Mouse (Mus musculus) heart, adult 2 months (tissue): ENCODE measurements around the gene Bbs5.

Experiments used
- CTCF ChIP-seq: fragments of 200-600 bp; IDR thresholded peaks from 2 replicates; pipeline ENCODE4 v1.8.1; 2022; ENCODE audit warnings: antibody characterized with exemption, mild to moderate bottlenecking, moderate library complexity
- EP300 ChIP-seq: fragments of 200-500 bp; IDR thresholded peaks from 2 replicates; pipeline ENCODE4 v1.6.1; 2011; ENCODE audit warnings: low read depth, low read length, control low read depth; ENCODE audit not compliant: insufficient read depth
- POLR2A ChIP-seq: fragments of 200-500 bp; IDR thresholded peaks from 2 replicates; pipeline ENCODE4 v1.6.1; 2011; ENCODE audit warnings: mild to moderate bottlenecking, low read depth, low read length, control low read depth; ENCODE audit not compliant: insufficient read depth

DNA sequence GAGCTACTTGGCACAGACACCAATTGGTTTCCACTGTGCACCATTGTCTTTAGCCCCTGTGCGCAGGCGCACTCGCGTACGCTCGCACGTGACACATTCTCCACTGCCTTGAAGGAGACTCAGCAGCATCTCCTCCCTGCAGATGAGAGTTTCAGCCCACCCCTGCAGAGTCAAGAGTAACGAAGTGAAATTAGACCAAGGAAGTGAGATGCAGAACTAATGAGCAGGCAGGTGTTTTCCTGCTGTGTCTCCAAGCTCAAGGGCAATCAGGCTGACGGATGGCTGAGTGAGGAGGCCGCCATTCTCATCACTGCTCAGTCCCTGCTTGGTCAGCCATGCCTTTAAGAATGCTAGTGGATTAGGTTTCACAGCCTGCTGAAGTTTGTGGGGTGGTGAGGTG lies 6.9 kb upstream of the Bbs5 start:
- TF ChIP-seq POLR2A (no peak), CTCF (no peak), EP300 (no peak)
